Mouse (Mus musculus): ENCODE measurements around the gene Ciao2b. TPM values are rescaled to one million over a fixed set of nuclear protein-coding genes. Genes with fewer than 3 reads are reported as not detected.

The Ciao2b gene
- total and polyA plus RNA-seq, 3 experiments, result 78.7 to 110 TPM; not detected in 1

DNA sequence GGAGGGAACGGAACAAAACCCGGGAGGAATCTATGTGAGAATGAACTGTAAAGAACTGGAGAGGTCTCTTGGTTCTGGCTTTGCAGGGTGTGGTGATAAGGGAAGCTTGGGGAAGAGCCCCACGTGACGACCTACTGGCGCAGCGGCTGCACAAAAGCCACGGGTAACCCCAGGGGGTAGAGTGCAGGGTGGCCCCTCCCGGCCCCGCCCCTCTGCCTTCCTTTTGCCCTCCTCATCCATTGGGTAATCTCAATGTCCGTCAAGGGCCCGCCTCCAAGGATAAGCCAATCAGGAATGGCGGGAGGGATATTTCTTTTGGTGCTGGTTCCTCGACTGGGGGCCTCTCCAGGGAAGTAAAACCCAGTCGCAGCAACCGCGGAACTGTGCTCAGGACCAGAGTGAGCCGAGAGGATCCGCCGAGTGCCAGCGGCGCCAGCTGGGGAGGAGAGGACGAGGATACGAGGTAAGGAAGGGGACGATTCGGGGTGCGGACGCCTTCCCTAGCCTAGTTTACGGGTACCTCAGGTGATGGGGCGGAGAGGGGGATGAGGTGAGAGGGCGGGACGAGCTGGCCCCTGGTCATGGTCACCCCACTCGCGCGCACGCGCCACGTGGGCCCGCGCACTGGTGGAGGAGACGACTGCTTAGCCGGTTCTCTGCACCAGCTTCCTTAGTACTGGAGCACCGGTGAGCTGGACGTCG lies 50.5 kb downstream of the Ciao2b start, which contains the start of gene Pdp2 (continued):
- TF ChIP-seq E2F4 (IDR thresholded peaks at IDR 0.05; ENCODE audit: borderline replicate concordance, low read depth, low read length) (no peak; the same call in 1 of the 2 replicates), ELF1 (IDR thresholded peaks at IDR 0.05; ENCODE audit: low read depth, low read length) (peak; percentile 80), GABPA (IDR thresholded peaks at IDR 0.05; ENCODE audit: low read depth, low read length) (no peak)

DNA sequence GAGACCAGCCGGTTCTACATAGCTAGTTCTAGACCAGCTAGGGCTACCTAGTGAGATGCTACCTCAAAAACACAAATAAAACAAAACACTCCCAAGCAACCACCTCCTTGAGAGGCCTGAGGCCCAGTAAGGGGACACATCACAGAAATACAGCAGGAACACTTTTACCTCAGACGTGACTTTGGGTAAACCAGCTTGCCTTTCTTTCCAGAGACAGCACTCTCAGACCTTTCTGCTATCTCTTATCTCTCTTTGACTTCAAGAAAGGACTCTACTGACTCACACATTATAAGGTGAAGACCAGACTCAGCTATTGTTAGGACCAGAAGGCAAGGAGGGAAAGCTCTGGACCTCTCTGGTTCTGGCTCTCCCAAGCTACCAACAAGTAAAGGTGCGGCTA lies 51.5 kb downstream of the Ciao2b start:
- Histone ChIP-seq H3K9ac (ENCODE audit: control insufficient read depth, low read depth, low read length, poor library complexity, severe bottlenecking) (no peak overlapping the region), H3K27me3 (ENCODE audit: control insufficient read depth in 1 of 2, insufficient read depth in 2 of 2, low read length in 2 of 2) (no peaks in the 10 kb centered on the region), H3K36me3 (ENCODE audit: control insufficient read depth in 1 of 2, insufficient read depth in 2 of 2, low read length in 2 of 2) (peaks cover 0 to 31% of the 10 kb centered on the region in 2 experiments; a peak in 2 of 4 replicates), H3K4me3 (ENCODE audit: control insufficient read depth in 1 of 2, insufficient read depth in 1 of 2, low read depth in 2 of 2, low read length in 2 of 2) (no peak overlapping the region), H3K27ac (ENCODE audit: control insufficient read depth, low read depth, low read length) (peak overlapping the region; percentile 88), H3K9me3 (replicated peaks; ENCODE audit: insufficient read depth, low read length) (no peaks in the 10 kb centered on the region), H3K4me1 (ENCODE audit: control insufficient read depth in 1 of 2, insufficient read depth in 2 of 2, low read length in 2 of 2) (peaks cover 15 to 22% of the 10 kb centered on the region in 2 experiments), H3K79me2 (ENCODE audit: control insufficient read depth, insufficient read depth, low read length, poor library complexity) (peaks cover 33% of the 10 kb centered on the region)
- DNase-seq (ENCODE audit: low read depth, low spot score), result peak; percentile 55
- TF ChIP-seq USF2 (IDR thresholded peaks at IDR 0.05; ENCODE audit: borderline replicate concordance in 1 of 2, insufficient read depth in 1 of 2, low read depth in 1 of 2, low read length in 2 of 2) (no peak), NELFE (IDR thresholded peaks at IDR 0.05; ENCODE audit: low read depth, low read length) (no peak), SIN3A (IDR thresholded peaks at IDR 0.05; ENCODE audit: low read length) (0 out of 2 replicates have a peak, but pooled peaks have one; percentile 6), UBTF (IDR thresholded peaks at IDR 0.05; ENCODE audit: borderline replicate concordance, insufficient read depth, low read depth, low read length) (no peak), GATA1 (IDR thresholded peaks at IDR 0.05; ENCODE audit: low read depth, low read length) (peak; percentile 57; the same call in 1 of the 2 replicates), ZKSCAN1 (IDR thresholded peaks at IDR 0.05; ENCODE audit: low read depth, low read length) (no peak), EP300 (IDR thresholded peaks at IDR 0.05; ENCODE audit: low read depth in 1 of 2, low read length in 2 of 2) (0 out of 4 replicates have a peak, but pooled peaks of 1 of the 2 experiments have one; percentile 23), MYC (IDR thresholded peaks at IDR 0.05; ENCODE audit: low read depth, low read length) (no peak), ETS1 (IDR thresholded peaks at IDR 0.05; ENCODE audit: low read depth, low read length) (no peak)

Other genes with a start within 250 kb of the Ciao2b start
- 6.4 and 6.5 TPM in 2 replicates for gene Cmtm4, start 246.2 kb downstream of the Ciao2b start, total RNA-seq (2012; rRNA removed)
- 10 to 100 TPM; 12.0 to 31.1 TPM for gene Cmtm4, start 246.2 kb downstream of the Ciao2b start, polyA plus RNA-seq (2012; ENCODE audit: insufficient read depth in 1 of 2, insufficient read length in 2 of 2, low read depth in 1 of 2, low replicate concordance in 2 of 2, missing spikeins in 1 of 2)
- 19.3 and 22.4 TPM in 2 replicates for gene Dync1li2, start 198.9 kb downstream of the Ciao2b start, total RNA-seq (2012; rRNA removed)
- gene Dync1li2, start 198.9 kb downstream of the Ciao2b start, polyA plus RNA-seq (2012; ENCODE audit: insufficient read depth in 1 of 2, insufficient read length in 2 of 2, low read depth in 1 of 2, low replicate concordance in 2 of 2, missing spikeins in 1 of 2), result 10 to 100 TPM in 1 of 2 experiments, not detected in 1; 23.8 TPM
- not detected in 2 replicates for gene Terb1, start 132.1 kb downstream of the Ciao2b start, total RNA-seq (2012; rRNA removed)
- gene Terb1, start 132.1 kb downstream of the Ciao2b start, polyA plus RNA-seq (2012; ENCODE audit: insufficient read depth in 1 of 2, insufficient read length in 2 of 2, low read depth in 1 of 2, low replicate concordance in 2 of 2, missing spikeins in 1 of 2), result not detected
- 41.9 and 49.7 TPM in 2 replicates for gene Nae1, start 107.3 kb downstream of the Ciao2b start, total RNA-seq (2012; rRNA removed)
- 10 to 100 TPM in 1 of 2 experiments, not detected in 1; 39.2 TPM for gene Nae1, start 107.3 kb downstream of the Ciao2b start, polyA plus RNA-seq (2012; ENCODE audit: insufficient read depth in 1 of 2, insufficient read length in 2 of 2, low read depth in 1 of 2, low replicate concordance in 2 of 2, missing spikeins in 1 of 2)
- gene Car7, start 107.3 kb downstream of the Ciao2b start, total RNA-seq (2012; rRNA removed), result 2.9 and 3.1 TPM in 2 replicates
- gene Car7, start 107.3 kb downstream of the Ciao2b start, polyA plus RNA-seq (2012; ENCODE audit: insufficient read depth in 1 of 2, insufficient read length in 2 of 2, low read depth in 1 of 2, low replicate concordance in 2 of 2, missing spikeins in 1 of 2), result 1 to 10 TPM in 1 of 2 experiments, not detected in 1; 2.4 TPM
- gene Pdp2, start 50.5 kb downstream of the Ciao2b start, total RNA-seq (2012; rRNA removed), result 12.2 and 12.3 TPM in 2 replicates
- 10 to 100 TPM in 1 of 2 experiments, not detected in 1; 12.4 TPM for gene Pdp2, start 50.5 kb downstream of the Ciao2b start, polyA plus RNA-seq (2012; ENCODE audit: insufficient read depth in 1 of 2, insufficient read length in 2 of 2, low read depth in 1 of 2, low replicate concordance in 2 of 2, missing spikeins in 1 of 2)
- gene Cdh16, start 17.6 kb downstream of the Ciao2b start, total RNA-seq (2012; rRNA removed), result not detected in 2 replicates
- under 1 TPM in 1 of 2 experiments, not detected in 1; 0.45 TPM for gene Cdh16, start 17.6 kb downstream of the Ciao2b start, polyA plus RNA-seq (2012; ENCODE audit: insufficient read depth in 1 of 2, insufficient read length in 2 of 2, low read depth in 1 of 2, low replicate concordance in 2 of 2, missing spikeins in 1 of 2)
- 8.9 and 9.0 TPM in 2 replicates for gene Rrad, start 10.6 kb downstream of the Ciao2b start, total RNA-seq (2012; rRNA removed)
- 1 to 10 TPM in 1 of 2 experiments, not detected in 1; 9.4 TPM for gene Rrad, start 10.6 kb downstream of the Ciao2b start, polyA plus RNA-seq (2012; ENCODE audit: insufficient read depth in 1 of 2, insufficient read length in 2 of 2, low read depth in 1 of 2, low replicate concordance in 2 of 2, missing spikeins in 1 of 2)
- gene Ces2a, start 92.0 kb upstream of the Ciao2b start, total RNA-seq (2012; rRNA removed), result not detected in 2 replicates
- not detected for gene Ces2a, start 92.0 kb upstream of the Ciao2b start, polyA plus RNA-seq (2012; ENCODE audit: insufficient read depth in 1 of 2, insufficient read length in 2 of 2, low read depth in 1 of 2, low replicate concordance in 2 of 2, missing spikeins in 1 of 2)
- not detected in 2 replicates for gene Ces2b, start 189.6 kb upstream of the Ciao2b start, total RNA-seq (2012; rRNA removed)
- gene Ces2b, start 189.6 kb upstream of the Ciao2b start, polyA plus RNA-seq (2012; ENCODE audit: insufficient read depth in 1 of 2, insufficient read length in 2 of 2, low read depth in 1 of 2, low replicate concordance in 2 of 2, missing spikeins in 1 of 2), result not detected
- not detected in 2 replicates for gene Ces2c, start 205.1 kb upstream of the Ciao2b start, total RNA-seq (2012; rRNA removed)
- gene Ces2c, start 205.1 kb upstream of the Ciao2b start, polyA plus RNA-seq (2012; ENCODE audit: insufficient read depth in 1 of 2, insufficient read length in 2 of 2, low read depth in 1 of 2, low replicate concordance in 2 of 2, missing spikeins in 1 of 2), result not detected

All from MEL (cell line).